Mouse (Mus musculus) cerebellum, adult 2 months (tissue): Measurements from ENCODE around the gene Mrps14.

ENCODE experiments used
- CTCF ChIP-seq: fragments of 200-500 bp; IDR thresholded peaks from 2 replicates; pipeline ENCODE4 v1.5.1; 2011; ENCODE audit warnings: low read depth, mild to moderate bottlenecking, control low read depth, low read length, moderate library complexity, borderline replicate concordance; ENCODE audit not compliant: insufficient read depth
- POLR2A ChIP-seq: fragments of 200-500 bp; IDR thresholded peaks from 2 replicates; pipeline ENCODE4 v1.6.1; 2011; ENCODE audit warnings: low read length, control low read depth, borderline replicate concordance; ENCODE audit not compliant: insufficient read depth

- TF ChIP-seq POLR2A (no peak), CTCF (no peak)
These were observed 52.5 kb downstream of the Mrps14 start for GRCm38 (mm10) chr1:160247473-160247872.
